25 mouse cellular contexts compared by ENCODE assay signal in the genomic region with DNA sequence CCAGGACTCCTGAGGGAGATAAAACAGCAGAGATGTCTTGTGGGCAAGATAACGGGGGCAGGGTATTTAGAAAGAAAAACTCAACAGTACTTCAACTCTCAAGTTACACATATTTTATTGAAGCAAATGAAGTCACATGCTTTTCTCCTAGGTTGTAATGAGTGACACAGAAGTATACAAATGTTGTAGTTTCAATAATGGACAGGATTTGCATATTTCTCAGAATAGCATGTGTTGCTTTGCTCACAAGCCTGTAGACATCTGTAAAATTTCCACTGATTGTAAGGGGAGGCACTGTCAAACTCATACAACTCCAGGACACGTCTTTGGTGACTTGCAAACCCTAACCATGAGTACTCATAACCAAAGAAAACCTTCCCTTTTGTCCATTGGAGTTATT.
"Had no signal": no experiment of that assay in that cellular context is flagged by ENCODE, and none has a peak within 500 bp of the region (broad histone marks: within the 10 kb centered on the region; RNA-seq: fewer than 3 reads in every experiment).

No protein-coding gene starts in this region.

- H3K27me3 ChIP-seq: embryonic facial prominence, embryonic 12.5 days; embryonic facial prominence, embryonic 13.5 days; embryonic facial prominence, embryonic 15.5 days; forebrain, embryonic 12.5 days; forebrain, embryonic 13.5 days; forebrain, embryonic 15.5 days had no signal

- H3K27ac ChIP-seq: embryonic facial prominence, embryonic 10.5 days; embryonic facial prominence, embryonic 12.5 days; embryonic facial prominence, embryonic 13.5 days; embryonic facial prominence, embryonic 15.5 days; forebrain, embryonic 10.5 days; forebrain, embryonic 12.5 days; forebrain, embryonic 13.5 days; forebrain, embryonic 15.5 days; gastrocnemius, adult 2 months; heart, adult 2 months had no signal

- H3K4me2 ChIP-seq: embryonic facial prominence, embryonic 12.5 days; embryonic facial prominence, embryonic 13.5 days; embryonic facial prominence, embryonic 15.5 days; forebrain, embryonic 12.5 days; forebrain, embryonic 13.5 days; forebrain, embryonic 15.5 days had no signal

- DNase-seq: cerebellum, adult 8-10 months; cerebellum, adult 9-10 months; cerebellum, adult 9-11 months; cerebellum, postnatal 10 days; cerebellum, postnatal 14 days; cerebellum, postnatal 25 days; cerebellum, postnatal 36 days; embryo, embryonic 11 days; forebrain, postnatal 0 days; gastrocnemius, adult 2 months; gastrocnemius, postnatal 10 days; gastrocnemius, postnatal 14 days; gastrocnemius, postnatal 25 days; gastrocnemius, postnatal 36 days; heart, adult 18-20 months; heart, adult 2 months had no signal

- H3K9ac ChIP-seq: embryonic facial prominence, embryonic 12.5 days; embryonic facial prominence, embryonic 13.5 days; embryonic facial prominence, embryonic 15.5 days; forebrain, embryonic 12.5 days; forebrain, embryonic 13.5 days; forebrain, embryonic 15.5 days; forebrain, postnatal 0 days had no signal

- H3K9me3 ChIP-seq: embryonic facial prominence, embryonic 10.5 days; embryonic facial prominence, embryonic 12.5 days; embryonic facial prominence, embryonic 13.5 days; embryonic facial prominence, embryonic 15.5 days; forebrain, embryonic 10.5 days; forebrain, embryonic 12.5 days; forebrain, embryonic 13.5 days; forebrain, embryonic 15.5 days had no signal

- H3K4me1 ChIP-seq: embryonic facial prominence, embryonic 15.5 days had no signal

- H3K4me3 ChIP-seq: embryonic facial prominence, embryonic 10.5 days; embryonic facial prominence, embryonic 12.5 days; embryonic facial prominence, embryonic 13.5 days; embryonic facial prominence, embryonic 15.5 days; erythroblast, embryonic 14.5 days; forebrain, embryonic 10.5 days; forebrain, embryonic 12.5 days; forebrain, embryonic 13.5 days; forebrain, embryonic 15.5 days; gastrocnemius, adult 2 months; heart, adult 2 months had no signal

- H3K36me3 ChIP-seq: embryonic facial prominence, embryonic 10.5 days; embryonic facial prominence, embryonic 12.5 days; embryonic facial prominence, embryonic 13.5 days; embryonic facial prominence, embryonic 15.5 days; forebrain, embryonic 10.5 days; forebrain, embryonic 12.5 days; forebrain, embryonic 15.5 days had no signal
